Mouse (Mus musculus) forebrain, embryonic 14.5 days (tissue): ENCODE data around the gene Rpl28. TPM values are rescaled to one million over a fixed set of nuclear protein-coding genes. Genes with fewer than 3 reads are reported as not detected.
"Not testable (repeated sequence)": the region's sequence is repeated elsewhere in the genome, so short reads cannot be mapped to it uniquely, and the experiment has no call there.

Experiments used
- ATAC-seq: fragments of 200-750 bp; cut with Nextera tagmentation; 2 replicates; pipeline ENCODE4 v1.8.0; 2017; ENCODE audit warnings: mild to moderate bottlenecking, moderate library complexity
- DNase-seq: peaks from one replicate; pipeline ENCODE4 v3.0.0-alpha.2; 2015; ENCODE audit warnings: low spot score
- H3K27ac ChIP-seq: fragments of 300-500 bp; sonication (generic); 2 replicates; pipeline ENCODE4 v1.5.1; 2014; ENCODE audit warnings: low read depth, mild to moderate bottlenecking, control low read depth, low read length, moderate library complexity
- H3K27me3 ChIP-seq: fragments of 300-500 bp; sonication (generic); replicated peaks from 2 replicates; pipeline ENCODE4 v1.6.1; 2014; ENCODE audit warnings: low read length, control low read depth, mixed read lengths; ENCODE audit not compliant: control insufficient read depth, insufficient read depth
- H3K36me3 ChIP-seq: fragments of 300-500 bp; sonication (generic); 2 replicates; pipeline ENCODE4 v1.6.1; 2014; ENCODE audit warnings: low read length, control low read depth; ENCODE audit not compliant: control insufficient read depth, insufficient read depth
- H3K4me1 ChIP-seq: fragments of 300-500 bp; sonication (generic); 2 replicates; pipeline ENCODE4 v1.6.1; 2014; ENCODE audit warnings: antibody characterized with exemption, low read length, control low read depth; ENCODE audit not compliant: control insufficient read depth, insufficient read depth
- H3K4me2 ChIP-seq: fragments of 300-500 bp; sonication (generic); 2 replicates; pipeline ENCODE4 v1.6.1; 2014; ENCODE audit warnings: mild to moderate bottlenecking, control low read depth, low read length
- H3K4me3 ChIP-seq: fragments of 300-500 bp; sonication (generic); 2 replicates; pipeline ENCODE4 v1.5.1; 2014; ENCODE audit warnings: low read depth, low read length, control low read depth
- H3K9ac ChIP-seq: fragments of 300-500 bp; sonication (generic); 2 replicates; pipeline ENCODE4 v1.6.1; 2014; ENCODE audit warnings: mild to moderate bottlenecking, low read length, control low read depth, moderate library complexity
- H3K9me3 ChIP-seq: fragments of 300-500 bp; sonication (generic); replicated peaks from 2 replicates; pipeline ENCODE4 v1.6.1; 2016; ENCODE audit warnings: low read length, control low read depth, mixed read lengths; ENCODE audit not compliant: control insufficient read depth
- WGBS: fragments of 180-500 bp; shearing (Covaris S2); extraction: QIAGEN DNeasy Blood & Tissue Kit; methylation state at CpG from one replicate; pipeline ENCODE4 v1.1.7; 2014; 5-methylcytosine and 5-hydroxymethylcytosine counted together
- polyA plus RNA-seq: library from polyadenylated mRNA; unstranded; fragments of >200 nt; fragmentation: Nextera tagmentation; extraction: Ambion mirVana; gene quantifications from 2 replicates; pipeline ENCODE4 v1.2.1, GENCODE M21; 2014

Gene Rpl28
- polyA plus RNA-seq, 1 experiment from 2014 or later, result 182 TPM

GRCm38 (mm10) chr7:4795767-4796433 is 3.2 kb downstream of the Rpl28 start:
- Histone ChIP-seq H3K27me3 (no peaks in the 10 kb centered on the region), H3K9ac (no peak overlapping the region), H3K4me2 (no peak overlapping the region), H3K27ac (no peak overlapping the region), H3K4me1 (0 out of 2 replicates have a peak, but pooled peaks cover 4% of the 10 kb centered on the region), H3K36me3 (peaks cover 45% of the 10 kb centered on the region), H3K4me3 (no peak overlapping the region), H3K9me3 (no peaks in the 10 kb centered on the region)
- WGBS, result 71% methylated on average over 7 of the region's 7 CpGs
- DNase-seq (peak; percentile 77), ATAC-seq (no peak)

DNA sequence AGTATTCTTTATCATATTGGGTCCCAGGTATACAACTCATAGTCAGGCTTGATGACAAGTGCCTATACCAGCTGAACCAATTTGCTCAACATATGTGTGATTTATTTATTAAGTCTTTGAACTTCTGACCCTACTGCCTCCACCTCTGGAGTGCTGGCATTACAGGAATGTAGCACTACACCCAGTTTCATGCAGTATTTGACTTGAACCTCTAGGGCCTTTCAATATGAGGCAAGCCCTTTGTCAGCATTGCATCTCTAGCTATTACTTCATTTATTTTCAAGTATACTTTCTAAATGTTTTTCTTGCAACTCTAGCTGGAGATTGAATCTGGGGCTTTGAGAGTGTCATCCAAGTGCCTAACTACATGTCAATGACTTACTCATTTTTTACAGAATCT is 9.6 kb downstream of the Rpl28 start:
- no peak overlapping the region for H3K4me3 ChIP-seq
- no peaks in the 10 kb centered on the region for H3K27me3 ChIP-seq
- peaks cover 52% of the 10 kb centered on the region for H3K36me3 ChIP-seq
- H3K9me3 ChIP-seq, result no peaks in the 10 kb centered on the region
- H3K9ac ChIP-seq, result no peak overlapping the region
- ATAC-seq, result no peak
- no peak overlapping the region for H3K27ac ChIP-seq
- H3K4me1 ChIP-seq, result no peaks in the 10 kb centered on the region
- no peak overlapping the region for H3K4me2 ChIP-seq
- no peak for DNase-seq

DNA sequence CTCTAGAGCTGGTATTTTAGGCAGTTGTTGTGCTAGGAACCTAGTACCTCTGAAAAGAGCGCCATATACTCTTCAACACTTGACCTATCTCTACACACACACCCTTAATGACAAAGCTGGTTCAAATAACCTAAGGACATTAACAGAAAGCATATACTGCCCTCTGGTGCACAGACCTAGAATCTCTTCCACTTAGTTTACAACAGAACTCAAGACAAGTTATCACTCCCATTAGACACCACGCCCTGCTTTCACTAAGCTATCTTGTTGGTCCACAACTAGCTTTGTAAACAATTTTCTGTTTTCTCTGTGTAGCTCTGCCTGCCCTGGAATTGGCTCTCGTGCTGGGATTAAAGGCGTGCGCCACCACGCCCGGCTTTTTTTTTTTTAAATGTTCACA is 14.0 kb downstream of the Rpl28 start:
- no peaks in the 10 kb centered on the region for H3K9me3 ChIP-seq
- H3K4me2 ChIP-seq, result no peak overlapping the region
- ATAC-seq (no peak; the same call in 1 of the 2 replicates), DNase-seq (peak; percentile 69)
- H3K36me3 ChIP-seq, result peaks cover 64% of the 10 kb centered on the region
- H3K4me1 ChIP-seq, result peaks cover 16% of the 10 kb centered on the region
- 95% methylated on average over 7 of the region's 7 CpGs for WGBS
- H3K4me3 ChIP-seq, result no peak overlapping the region
- H3K27ac ChIP-seq, result no peak overlapping the region
- no peaks in the 10 kb centered on the region for H3K27me3 ChIP-seq
- no peak overlapping the region for H3K9ac ChIP-seq

DNA sequence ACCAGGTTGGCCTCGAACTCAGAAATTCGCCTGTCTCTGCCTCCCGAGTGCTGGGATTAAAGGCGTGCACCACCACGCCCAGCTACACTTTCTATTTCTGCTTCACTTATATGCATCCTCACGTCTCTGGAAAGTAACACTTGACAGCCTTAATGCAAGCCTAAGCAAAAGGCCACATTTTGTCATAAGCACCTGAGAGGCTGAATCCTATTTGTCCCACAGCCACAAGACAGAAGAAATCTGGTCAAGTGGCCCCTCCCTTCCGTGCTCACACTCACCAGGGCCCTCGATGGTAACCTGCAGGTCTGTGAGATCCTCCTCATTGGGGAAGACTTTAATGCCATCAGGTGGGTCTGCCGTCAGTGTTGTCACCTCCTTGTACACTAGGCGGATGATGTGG is 18.5 kb downstream of the Rpl28 start:
- not testable (repeated sequence) for DNase-seq, ATAC-seq, H3K27ac ChIP-seq, H3K27me3 ChIP-seq, H3K9me3 ChIP-seq
- peaks cover 20% of the 10 kb centered on the region for H3K4me1 ChIP-seq
- peaks cover 41% of the 10 kb centered on the region for H3K36me3 ChIP-seq
- H3K4me2 ChIP-seq, result peak overlapping the region; percentile 76
- WGBS, result 44% methylated on average over 10 of the region's 10 CpGs
- peak overlapping the region; percentile 98 for H3K9ac ChIP-seq
- peak overlapping the region; percentile 97 for H3K4me3 ChIP-seq

DNA sequence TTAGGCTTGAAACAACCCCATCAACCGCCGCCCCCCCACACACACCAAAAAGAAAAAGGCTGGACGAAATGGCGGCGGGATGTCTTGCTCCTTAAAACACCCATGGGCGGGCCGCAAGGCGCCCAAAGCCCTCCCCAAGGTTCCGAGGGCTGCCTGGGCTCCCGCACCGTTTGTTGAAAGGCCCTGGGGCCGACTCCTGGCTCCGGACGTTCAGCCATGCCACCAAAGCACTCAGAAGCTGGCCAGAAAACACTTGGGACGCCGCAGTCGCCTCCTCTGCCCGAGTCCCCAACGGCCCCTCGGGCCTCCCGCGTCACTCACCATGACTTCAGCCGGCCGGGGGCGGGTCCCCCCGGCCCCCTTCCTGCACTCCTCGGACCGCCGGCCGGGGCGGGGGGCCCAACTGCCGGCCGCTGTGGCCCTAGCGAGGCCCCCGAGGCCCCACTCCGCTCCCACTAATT is 19.2 kb downstream of the Rpl28 start:
- WGBS, result under 1% methylated on average over 27 of the region's 36 CpGs
- H3K9ac ChIP-seq, result peak overlapping the region; percentile 98
- H3K4me1 ChIP-seq, result peaks cover 20% of the 10 kb centered on the region
- peak overlapping the region; percentile 97 for H3K4me3 ChIP-seq
- peak overlapping the region; percentile 76 for H3K4me2 ChIP-seq
- peak; percentile 36 for DNase-seq
- H3K36me3 ChIP-seq, result peaks cover 34% of the 10 kb centered on the region
- no peaks in the 10 kb centered on the region for H3K9me3 ChIP-seq
- H3K27ac ChIP-seq, result peak overlapping the region; percentile 93
- peak; percentile 28 for ATAC-seq
- H3K27me3 ChIP-seq, result no peaks in the 10 kb centered on the region

- Histone ChIP-seq H3K9me3 (no peaks in the 10 kb centered on the region), H3K4me2 (peak within 1 kb of the TSS; percentile 76), H3K27me3 (no peaks in the 10 kb centered on the region), H3K9ac (peak within 1 kb of the TSS; percentile 98), H3K27ac (peak within 1 kb of the TSS; percentile 93), H3K4me1 (peaks cover 20% of the 10 kb centered on the region), H3K4me3 (peak within 1 kb of the TSS; percentile 97), H3K36me3 (peaks cover 27% of the 10 kb centered on the region)
- DNase-seq, result peak; percentile 100
- WGBS, result under 1% methylated on average over 62 of the region's 62 CpGs
- ATAC-seq, result peak; percentile 98
These were observed 19.8 kb downstream of the Rpl28 start, which contains the start of gene Ube2s for GRCm38 (mm10) chr7:4812303-4813104. Gene Ube2s (minus strand): TSS chr7:4812590.

DNA sequence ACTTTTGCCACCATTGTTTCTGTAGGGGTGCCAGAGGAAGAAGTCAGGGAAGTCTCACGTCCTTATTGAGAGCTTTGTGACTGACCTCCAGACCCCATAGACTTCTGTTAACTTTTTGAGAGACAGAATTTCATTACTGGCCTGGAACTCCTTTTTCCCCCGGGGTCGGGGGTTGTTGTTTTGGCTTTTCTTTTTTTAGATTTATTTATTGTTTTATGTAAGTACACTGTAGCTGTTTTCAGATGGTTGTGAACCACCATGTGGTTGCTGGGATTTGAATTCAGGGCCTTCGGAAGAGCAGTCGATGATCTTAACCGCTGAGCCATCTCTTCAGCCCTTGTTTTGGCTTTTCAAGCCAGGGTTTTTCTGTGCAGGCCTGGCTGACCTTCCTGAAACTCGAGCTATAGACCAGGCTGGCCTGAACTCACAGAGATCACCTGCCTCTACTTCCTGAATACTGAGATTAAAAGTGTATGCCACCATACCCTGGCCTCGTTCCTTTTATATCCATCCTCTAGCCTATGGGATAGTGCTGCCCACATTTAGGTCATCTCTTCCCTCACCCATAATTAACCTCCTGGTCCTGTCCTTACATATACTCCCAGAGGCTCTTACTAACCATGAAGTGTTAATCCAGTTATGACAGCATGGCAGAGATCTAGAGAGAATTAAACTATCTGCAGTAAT is 20.6 kb downstream of the Rpl28 start:
- DNase-seq, result no peak
- WGBS, result 27% methylated on average over 8 of the region's 8 CpGs
- Histone ChIP-seq H3K9ac (peak overlapping the region; percentile 40), H3K27me3 (no peaks in the 10 kb centered on the region), H3K4me2 (peak overlapping the region; percentile 76), H3K4me3 (peak overlapping the region; percentile 97), H3K4me1 (peaks cover 20% of the 10 kb centered on the region), H3K36me3 (peaks cover 23% of the 10 kb centered on the region), H3K27ac (peak overlapping the region; percentile 93; the same call in 1 of the 2 replicates), H3K9me3 (no peaks in the 10 kb centered on the region)
- no peak for ATAC-seq

DNA sequence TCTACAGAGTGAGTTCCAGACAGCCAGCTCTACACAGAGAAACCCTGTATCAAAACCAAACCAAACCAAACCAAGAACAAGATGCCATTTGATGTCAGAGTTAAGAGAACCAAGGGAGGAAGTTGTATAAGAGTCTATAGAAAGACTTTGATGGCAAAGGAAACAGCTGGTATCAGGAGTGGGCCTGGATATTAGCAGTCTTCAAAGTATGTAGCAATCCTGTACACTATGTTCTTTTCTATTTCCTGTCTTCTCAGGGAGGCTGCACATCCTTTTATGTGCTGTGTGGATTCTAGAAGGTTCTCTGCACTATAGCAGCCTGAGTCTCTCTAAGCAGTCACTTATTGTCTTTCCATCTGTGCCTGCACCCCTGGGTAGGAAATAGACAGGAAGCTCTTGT is 23.9 kb downstream of the Rpl28 start:
- DNase-seq, result no peak
- Histone ChIP-seq H3K4me3 (no peak overlapping the region), H3K4me1 (peaks cover 4% of the 10 kb centered on the region; the same call in 1 of the 2 replicates), H3K36me3 (no peaks in the 10 kb centered on the region), H3K9me3 (no peaks in the 10 kb centered on the region), H3K9ac (no peak overlapping the region), H3K4me2 (no peak overlapping the region), H3K27ac (no peak overlapping the region), H3K27me3 (no peaks in the 10 kb centered on the region)
- ATAC-seq, result no peak
